Mouse (Mus musculus): Measurements from ENCODE around the gene Zfp160. TPM values are rescaled to one million over a fixed set of nuclear protein-coding genes. Genes with fewer than 3 reads are reported as not detected.
A peak's percentile ranks its signal among the peaks of the same experiment; 100 is the strongest.
"Not testable (repeated sequence)": the region's sequence is repeated elsewhere in the genome, so short reads cannot be mapped to it uniquely, and the experiment has no call there.

The Zfp160 gene
- polyA plus RNA-seq (2015; fragmentation: Nextera tagmentation; extraction: Ambion mirVana), result 14.4 and 15.9 TPM in 2 replicates

DNA sequence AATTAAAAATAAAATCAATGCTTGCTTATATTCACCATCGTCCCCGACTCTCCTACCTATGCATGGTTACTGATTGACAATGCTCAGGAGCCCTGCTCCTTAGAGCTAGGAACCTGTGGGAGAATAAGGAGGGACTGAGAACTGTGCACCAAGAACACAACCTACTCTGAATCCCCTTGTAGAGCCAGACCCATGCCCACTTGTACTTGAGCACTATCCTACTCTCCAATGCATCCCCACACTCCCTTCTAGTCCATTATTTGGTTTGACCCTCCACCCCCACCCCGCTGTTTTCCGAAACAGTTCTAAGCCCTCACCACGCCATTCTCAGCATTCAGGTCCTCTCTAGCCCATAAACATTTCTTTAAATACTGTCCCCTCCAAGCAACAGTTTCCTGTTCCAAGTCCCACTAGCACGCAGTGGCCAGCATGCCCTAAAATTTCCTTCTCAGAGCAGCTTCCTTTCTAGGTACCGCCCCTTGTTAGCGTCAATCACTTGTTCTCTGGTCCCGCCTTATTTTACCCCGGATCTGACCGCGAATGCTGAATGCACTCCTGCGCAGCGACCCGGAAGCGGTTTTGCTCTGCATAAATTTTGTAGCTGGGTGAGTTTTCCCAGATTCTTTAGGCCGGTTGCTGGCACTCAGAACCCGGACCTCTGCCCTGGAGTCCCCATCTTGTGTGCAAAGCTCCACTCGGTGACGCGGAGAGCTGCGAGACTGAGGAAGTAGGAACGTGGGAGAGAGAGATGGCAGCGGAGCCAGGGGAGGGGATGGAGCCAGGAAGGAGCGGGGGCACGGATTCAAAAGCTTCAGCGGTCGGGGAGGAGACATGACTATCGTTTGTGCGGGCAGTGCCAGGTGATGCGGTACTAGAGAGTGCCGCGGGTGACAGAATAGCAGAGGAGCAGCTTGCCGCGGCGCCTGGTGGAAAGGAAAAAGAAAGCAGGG lies at the start of gene Zfp160:
Gene Zfp160, plus strand, starts transcription at position 522 of the 950 bp plus-strand sequence.
- Histone ChIP-seq H3K9me3 (ENCODE audit: low read length) (no peaks in the 10 kb centered on the region), H3K27ac (ENCODE audit: low read length) (peak within 1 kb of the TSS; percentile 98), H3K4me2 (replicated peaks; ENCODE audit: low read depth, low read length) (peak within 1 kb of the TSS; percentile 75), H3K9ac (replicated peaks; ENCODE audit: low read length) (peak within 1 kb of the TSS; percentile 91), H3K27me3 (ENCODE audit: insufficient read depth, low read length) (no peaks in the 10 kb centered on the region), H3K36me3 (ENCODE audit: insufficient read depth, low read length) (peaks cover 20% of the 10 kb centered on the region), H3K4me1 (ENCODE audit: insufficient read depth, low read length) (peaks cover 12% of the 10 kb centered on the region), H3K4me3 (ENCODE audit: low read length) (peak within 1 kb of the TSS; percentile 90)
- ATAC-seq (ENCODE audit: low FRiP score, low TSS enrichment), result peak; percentile 98
- WGBS, result 5% methylated on average over 36 of the region's 36 CpGs

DNA sequence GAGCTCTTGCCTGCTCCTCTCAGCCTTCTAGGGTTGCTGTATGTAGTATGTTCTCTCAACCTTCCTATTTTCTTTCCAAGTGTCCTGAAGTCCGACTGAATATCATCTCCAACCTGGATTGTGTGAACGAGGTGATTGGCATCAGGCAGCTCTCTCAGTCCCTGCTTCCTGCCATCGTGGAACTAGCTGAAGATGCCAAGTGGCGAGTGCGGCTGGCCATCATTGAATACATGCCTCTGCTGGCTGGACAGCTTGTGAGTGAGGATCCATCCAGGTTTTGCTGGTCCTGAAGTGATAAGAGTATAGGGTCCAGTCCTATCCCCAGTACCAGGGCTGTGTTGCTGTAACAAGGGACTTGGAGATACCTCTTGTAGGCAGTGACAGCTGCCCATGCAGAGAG lies 48.3 kb upstream of the Zfp160 start:
- WGBS, result 95% methylated on average over 5 of the region's 5 CpGs
- H3K9ac ChIP-seq (replicated peaks; ENCODE audit: low read length), result no peak overlapping the region
- H3K4me2 ChIP-seq (replicated peaks; ENCODE audit: low read depth, low read length), result no peak overlapping the region
- H3K27ac ChIP-seq (ENCODE audit: low read length), result no peak overlapping the region
- no peaks in the 10 kb centered on the region for H3K27me3 ChIP-seq (ENCODE audit: insufficient read depth, low read length)
- no peak for ATAC-seq (ENCODE audit: low FRiP score, low TSS enrichment)
- no peak overlapping the region for H3K4me3 ChIP-seq (ENCODE audit: low read length)
- H3K36me3 ChIP-seq (ENCODE audit: insufficient read depth, low read length), result peaks cover 94% of the 10 kb centered on the region
- H3K9me3 ChIP-seq (ENCODE audit: low read length), result no peaks in the 10 kb centered on the region
- H3K4me1 ChIP-seq (ENCODE audit: insufficient read depth, low read length), result no peaks in the 10 kb centered on the region

DNA sequence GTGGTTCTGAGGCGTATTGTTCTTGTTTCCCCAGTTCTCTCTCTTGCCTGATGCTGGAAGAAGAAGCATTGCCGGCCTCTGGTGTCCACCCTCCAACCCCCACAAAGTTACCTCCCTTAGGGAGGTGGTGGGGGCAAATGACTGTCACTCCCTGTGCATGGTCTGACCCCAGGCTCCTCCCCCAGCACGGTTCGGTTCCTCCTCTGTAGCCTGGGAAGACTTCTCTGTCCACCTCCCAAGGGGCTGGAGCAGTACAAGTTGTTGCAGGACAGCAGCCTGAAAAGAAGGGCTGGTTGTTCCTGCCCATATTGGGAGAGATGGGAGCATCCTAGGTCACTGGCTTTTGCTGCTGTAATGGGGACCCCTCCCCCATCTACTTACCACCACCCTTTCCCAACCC lies 43.3 kb upstream of the Zfp160 start:
- H3K9ac ChIP-seq (replicated peaks; ENCODE audit: low read length), result no peak overlapping the region
- H3K4me1 ChIP-seq (ENCODE audit: insufficient read depth, low read length), result no peaks in the 10 kb centered on the region
- ATAC-seq (ENCODE audit: low FRiP score, low TSS enrichment), result no peak
- no peak overlapping the region for H3K27ac ChIP-seq (ENCODE audit: low read length)
- H3K36me3 ChIP-seq (ENCODE audit: insufficient read depth, low read length), result peaks cover 88% of the 10 kb centered on the region
- H3K9me3 ChIP-seq (ENCODE audit: low read length), result no peaks in the 10 kb centered on the region
- no peak overlapping the region for H3K4me3 ChIP-seq (ENCODE audit: low read length)
- 80% methylated on average over 4 of the region's 4 CpGs for WGBS
- no peaks in the 10 kb centered on the region for H3K27me3 ChIP-seq (ENCODE audit: insufficient read depth, low read length)
- H3K4me2 ChIP-seq (replicated peaks; ENCODE audit: low read depth, low read length), result no peak overlapping the region

DNA sequence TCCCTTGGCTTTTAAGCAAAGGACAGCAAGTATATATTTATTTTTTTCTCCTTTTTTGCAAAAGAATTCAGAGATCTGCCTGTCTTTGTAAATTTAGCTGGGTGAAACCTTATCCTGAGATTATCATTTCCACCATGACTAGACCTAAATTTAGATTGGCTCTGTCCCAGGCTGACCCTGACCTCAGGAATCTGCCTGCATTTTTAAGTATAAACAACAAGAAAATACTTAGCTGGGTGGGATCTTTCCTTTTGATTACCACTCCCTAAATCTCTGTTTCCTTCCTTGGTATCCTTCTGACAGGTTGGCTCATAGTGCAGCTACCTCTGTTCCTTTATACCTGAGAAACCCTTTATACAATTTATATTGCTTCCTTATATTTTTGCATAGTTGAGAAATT lies 42.0 kb upstream of the Zfp160 start:
- Histone ChIP-seq H3K4me2 (replicated peaks; ENCODE audit: low read depth, low read length) (no peak overlapping the region), H3K4me1 (ENCODE audit: insufficient read depth, low read length) (no peaks in the 10 kb centered on the region), H3K4me3 (ENCODE audit: low read length) (no peak overlapping the region), H3K27ac (ENCODE audit: low read length) (no peak overlapping the region), H3K36me3 (ENCODE audit: insufficient read depth, low read length) (peaks cover 76% of the 10 kb centered on the region), H3K9ac (replicated peaks; ENCODE audit: low read length) (no peak overlapping the region), H3K9me3 (ENCODE audit: low read length) (no peaks in the 10 kb centered on the region), H3K27me3 (ENCODE audit: insufficient read depth, low read length) (no peaks in the 10 kb centered on the region)
- ATAC-seq (ENCODE audit: low FRiP score, low TSS enrichment), result no peak

DNA sequence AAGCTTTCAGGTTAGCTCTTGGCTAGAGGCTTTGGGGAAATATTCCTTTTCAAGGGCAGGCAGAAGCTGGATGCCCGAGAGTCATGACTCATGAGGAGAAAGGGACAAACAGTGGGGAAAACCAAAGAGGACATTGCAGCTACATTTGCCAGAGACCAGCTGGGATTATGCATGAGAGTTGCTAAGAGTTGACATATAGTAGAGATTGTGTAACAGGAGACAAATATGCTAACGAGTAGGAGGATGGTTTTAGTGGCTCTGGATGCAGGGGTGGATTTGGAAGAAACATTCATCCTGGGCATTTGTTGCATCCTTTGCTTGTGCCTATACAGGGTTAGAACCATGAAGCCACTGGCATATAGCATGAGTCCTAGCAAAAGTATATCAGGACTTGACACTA lies 15.0 kb upstream of the Zfp160 start:
- 68% methylated on average over 2 of the region's 2 CpGs for WGBS
- H3K4me1 ChIP-seq (ENCODE audit: insufficient read depth, low read length), result no peaks in the 10 kb centered on the region
- no peak overlapping the region for H3K4me2 ChIP-seq (replicated peaks; ENCODE audit: low read depth, low read length)
- no peak for ATAC-seq (ENCODE audit: low FRiP score, low TSS enrichment)
- no peak overlapping the region for H3K27ac ChIP-seq (ENCODE audit: low read length)
- H3K9me3 ChIP-seq (ENCODE audit: low read length), result no peaks in the 10 kb centered on the region
- H3K4me3 ChIP-seq (ENCODE audit: low read length), result no peak overlapping the region
- H3K9ac ChIP-seq (replicated peaks; ENCODE audit: low read length), result no peak overlapping the region
- H3K36me3 ChIP-seq (ENCODE audit: insufficient read depth, low read length), result no peaks in the 10 kb centered on the region
- H3K27me3 ChIP-seq (ENCODE audit: insufficient read depth, low read length), result no peaks in the 10 kb centered on the region

DNA sequence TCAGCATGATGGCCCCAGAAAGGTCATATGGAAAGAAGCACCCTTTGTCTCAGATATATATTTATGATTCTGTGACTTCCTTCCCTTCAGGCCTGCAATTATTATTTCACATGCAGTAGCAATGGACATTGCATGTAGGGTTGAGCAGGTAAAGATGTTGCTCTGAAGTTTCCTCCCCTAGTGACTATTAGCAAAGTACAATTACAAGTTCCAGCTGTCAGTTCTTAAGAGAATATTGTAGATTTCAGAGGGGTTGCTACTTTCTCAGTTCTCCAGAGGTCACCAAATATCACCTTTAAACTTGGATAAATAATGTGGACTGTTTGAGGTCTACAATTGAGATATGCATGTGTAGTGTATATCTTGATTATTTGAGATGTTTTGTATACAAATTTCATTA lies 12.3 kb upstream of the Zfp160 start, which contains the start of gene Vmn1r233:
Gene Vmn1r233, minus strand, starts transcription at position 101 of the 400 bp plus-strand sequence.
- no peaks in the 10 kb centered on the region for H3K4me1 ChIP-seq (ENCODE audit: insufficient read depth, low read length)
- H3K9me3 ChIP-seq (ENCODE audit: low read length), result no peaks in the 10 kb centered on the region
- H3K27me3 ChIP-seq (ENCODE audit: insufficient read depth, low read length), result no peaks in the 10 kb centered on the region
- H3K27ac ChIP-seq (ENCODE audit: low read length), result no peak within 1 kb of the TSS
- H3K4me3 ChIP-seq (ENCODE audit: low read length), result no peak within 1 kb of the TSS
- no peak for ATAC-seq (ENCODE audit: low FRiP score, low TSS enrichment)
- no peak within 1 kb of the TSS for H3K4me2 ChIP-seq (replicated peaks; ENCODE audit: low read depth, low read length)
- no peak within 1 kb of the TSS for H3K9ac ChIP-seq (replicated peaks; ENCODE audit: low read length)
- no peaks in the 10 kb centered on the region for H3K36me3 ChIP-seq (ENCODE audit: insufficient read depth, low read length)

DNA sequence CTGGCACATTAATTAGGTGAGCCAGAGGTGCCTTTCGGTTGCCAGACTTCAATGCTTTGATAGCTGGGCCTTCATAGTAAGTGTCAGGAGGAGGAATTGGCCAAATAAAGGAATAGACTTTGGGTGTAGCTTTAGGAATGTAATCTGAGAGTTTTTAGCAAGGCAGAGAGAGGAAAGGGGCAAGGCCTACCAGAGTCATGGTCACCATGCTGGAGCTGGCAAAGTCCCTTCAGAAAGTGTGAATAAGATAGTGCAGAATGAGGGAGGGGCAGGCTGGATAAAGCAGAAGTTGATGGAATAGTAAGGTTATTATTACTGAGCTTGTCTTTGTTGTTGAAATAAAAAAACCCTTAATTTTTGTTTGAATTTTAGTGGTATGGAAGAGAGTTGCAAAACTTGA lies 1.0 kb downstream of the Zfp160 start:
- Histone ChIP-seq H3K27ac (ENCODE audit: low read length) (peak overlapping the region; percentile 98), H3K4me3 (ENCODE audit: low read length) (peak overlapping the region; percentile 90), H3K36me3 (ENCODE audit: insufficient read depth, low read length) (peaks cover 24% of the 10 kb centered on the region), H3K9ac (replicated peaks; ENCODE audit: low read length) (peak overlapping the region; percentile 91), H3K4me2 (replicated peaks; ENCODE audit: low read depth, low read length) (peak overlapping the region; percentile 75), H3K9me3 (ENCODE audit: low read length) (no peaks in the 10 kb centered on the region), H3K4me1 (ENCODE audit: insufficient read depth, low read length) (peaks cover 12% of the 10 kb centered on the region), H3K27me3 (ENCODE audit: insufficient read depth, low read length) (no peaks in the 10 kb centered on the region)
- no peak for ATAC-seq (ENCODE audit: low FRiP score, low TSS enrichment)
- 10% methylated on average over 1 of the region's 1 CpGs for WGBS

DNA sequence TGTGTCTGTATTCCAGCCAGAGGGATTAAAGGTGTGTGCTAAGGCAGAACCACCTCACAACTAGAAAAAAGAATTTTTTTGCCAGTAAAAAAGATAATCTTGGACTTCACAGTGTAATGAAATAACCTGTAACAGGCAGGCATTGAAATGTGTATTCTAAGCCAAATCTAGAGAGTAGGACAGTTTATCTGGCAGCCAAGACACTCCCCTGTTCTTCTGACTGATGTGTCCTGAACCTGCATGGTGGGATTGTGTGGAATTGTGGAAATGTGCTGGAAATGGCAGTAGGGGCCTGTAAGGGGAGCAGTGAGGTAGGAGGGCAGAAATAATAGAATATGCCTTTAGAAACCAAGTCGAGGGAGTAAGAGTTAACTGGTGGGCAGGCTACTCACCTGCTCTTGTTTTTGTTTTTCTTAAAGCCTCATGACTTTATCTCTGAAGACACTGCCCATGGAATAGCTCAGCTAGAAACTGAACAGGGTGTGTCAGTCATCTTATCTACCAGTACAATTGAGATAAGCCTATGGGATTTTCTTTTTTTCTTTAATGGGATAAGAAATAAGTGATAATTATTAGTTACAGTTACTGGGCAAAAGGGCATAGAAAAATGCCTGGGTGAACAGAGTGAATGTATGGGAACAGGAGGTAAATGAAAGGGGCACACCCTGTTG lies 9.8 kb downstream of the Zfp160 start:
- Histone ChIP-seq H3K4me3 (ENCODE audit: low read length) (no peak overlapping the region), H3K27me3 (ENCODE audit: insufficient read depth, low read length) (no peaks in the 10 kb centered on the region), H3K9me3 (ENCODE audit: low read length) (no peaks in the 10 kb centered on the region), H3K4me1 (ENCODE audit: insufficient read depth, low read length) (no peaks in the 10 kb centered on the region), H3K4me2 (replicated peaks; ENCODE audit: low read depth, low read length) (no peak overlapping the region), H3K27ac (ENCODE audit: low read length) (no peak overlapping the region), H3K36me3 (ENCODE audit: insufficient read depth, low read length) (peaks cover 48% of the 10 kb centered on the region), H3K9ac (replicated peaks; ENCODE audit: low read length) (no peak overlapping the region)
- 86% methylated on average over 1 of the region's 1 CpGs for WGBS
- no peak for ATAC-seq (ENCODE audit: low FRiP score, low TSS enrichment)

DNA sequence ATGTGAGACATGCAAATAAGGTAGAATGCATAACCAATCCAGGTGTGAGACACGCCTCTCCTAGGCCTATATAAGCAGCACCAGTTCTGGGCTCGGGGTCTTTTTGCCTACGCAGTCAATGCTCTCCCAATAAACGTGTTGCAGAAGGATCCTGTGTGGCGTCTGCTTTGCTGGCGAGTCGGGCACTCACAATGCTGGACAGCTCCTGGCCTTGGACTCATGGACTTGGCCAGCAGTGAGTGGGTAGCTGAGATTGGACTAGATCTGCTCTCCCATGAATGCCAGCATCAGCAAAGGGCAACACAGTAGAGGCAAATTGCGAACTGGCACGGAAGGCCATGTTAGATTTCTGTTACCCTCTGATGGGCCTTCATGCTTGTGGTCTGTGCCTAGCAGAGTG lies 39.3 kb downstream of the Zfp160 start:
- ATAC-seq (ENCODE audit: low FRiP score, low TSS enrichment); H3K4me2 ChIP-seq (replicated peaks; ENCODE audit: low read depth, low read length); H3K4me3 ChIP-seq (ENCODE audit: low read length); H3K36me3 ChIP-seq (ENCODE audit: insufficient read depth, low read length); H3K9me3 ChIP-seq (ENCODE audit: low read length); H3K27ac ChIP-seq (ENCODE audit: low read length); H3K9ac ChIP-seq (replicated peaks; ENCODE audit: low read length); H3K27me3 ChIP-seq (ENCODE audit: insufficient read depth, low read length); H3K4me1 ChIP-seq (ENCODE audit: insufficient read depth, low read length): not testable (repeated sequence)
- 80% methylated on average over 9 of the region's 9 CpGs for WGBS

DNA sequence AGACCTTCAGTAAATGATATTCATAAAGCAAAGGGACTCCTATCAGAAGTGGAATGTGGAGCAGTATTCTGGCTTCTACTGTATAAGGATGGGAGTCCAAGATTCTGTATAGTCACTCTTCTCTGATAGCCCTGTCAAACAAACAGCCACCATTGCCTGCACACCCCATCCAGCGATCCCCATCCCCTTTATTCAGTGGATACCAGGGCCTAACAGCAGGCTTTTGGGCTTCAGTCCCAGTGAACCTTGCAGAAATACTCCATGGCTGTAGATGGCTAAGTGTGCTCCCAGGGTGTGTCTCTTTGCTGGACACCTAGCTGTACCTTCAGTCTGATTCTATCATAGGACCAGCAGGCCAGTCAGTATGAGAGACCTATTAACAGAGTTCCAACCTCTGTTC lies 42.2 kb downstream of the Zfp160 start:
- Histone ChIP-seq H3K9ac (replicated peaks; ENCODE audit: low read length) (no peak overlapping the region), H3K36me3 (ENCODE audit: insufficient read depth, low read length) (no peaks in the 10 kb centered on the region), H3K27me3 (ENCODE audit: insufficient read depth, low read length) (no peaks in the 10 kb centered on the region), H3K4me1 (ENCODE audit: insufficient read depth, low read length) (no peaks in the 10 kb centered on the region), H3K4me3 (ENCODE audit: low read length) (no peak overlapping the region), H3K9me3 (ENCODE audit: low read length) (no peaks in the 10 kb centered on the region), H3K27ac (ENCODE audit: low read length) (no peak overlapping the region), H3K4me2 (replicated peaks; ENCODE audit: low read depth, low read length) (no peak overlapping the region)
- no peak for ATAC-seq (ENCODE audit: low FRiP score, low TSS enrichment)
- 83% methylated on average over 1 of the region's 1 CpGs for WGBS

Measured in kidney, embryonic 16.5 days (tissue).